In genomic region chr1:134426289-134426688, GRCm38 (mm10) we compare ENCODE assay signal across 19 mouse cellular contexts. TPM values are rescaled to one million over a fixed set of nuclear protein-coding genes. Genes with fewer than 3 reads are reported as not detected.
A peak's percentile ranks its signal among the peaks of the same experiment; 100 is the strongest.
DNase-seq lines count a peak whose midpoint lies in the region; ATAC-seq and TF ChIP-seq lines count a peak whose summit lies in the region.
"Had no signal": no experiment of that assay in that cellular context is flagged by ENCODE, and none has a peak within 500 bp of the region (broad histone marks: within the 10 kb centered on the region; RNA-seq: fewer than 3 reads in every experiment).

No protein-coding gene starts in this region.

- DNase-seq in stomach, postnatal 0 days (ENCODE audit: low spot score): no peak
- peak; percentile 82 for DNase-seq in liver, postnatal 0 days
- DNase-seq: cerebellum, postnatal 10 days; gastrocnemius, postnatal 25 days; kidney, postnatal 10 days; left cerebral cortex, postnatal 4 days had no signal

- no peak overlapping the region for H3K27ac ChIP-seq in stomach, embryonic 14.5 days (ENCODE audit: low read length)
- no peak overlapping the region for H3K27ac ChIP-seq in stomach, postnatal 0 days (replicated peaks)
- H3K27ac ChIP-seq in liver, postnatal 0 days (ENCODE audit: low read depth): peak overlapping the region; percentile 77
- no peak overlapping the region for H3K27ac ChIP-seq in forebrain, embryonic 15.5 days (replicated peaks)
- H3K27ac ChIP-seq: embryonic facial prominence, embryonic 13.5 days; midbrain, embryonic 13.5 days had no signal

- no peak overlapping the region for H3K4me2 ChIP-seq in stomach, embryonic 14.5 days (replicated peaks; ENCODE audit: low read depth, low read length)
- H3K4me2 ChIP-seq in stomach, postnatal 0 days (replicated peaks; ENCODE audit: low read depth): no peak overlapping the region
- peak overlapping the region; percentile 54 for H3K4me2 ChIP-seq in liver, postnatal 0 days (ENCODE audit: low read depth, low read length)
- no peak overlapping the region for H3K4me2 ChIP-seq in forebrain, embryonic 15.5 days (replicated peaks)
- H3K4me2 ChIP-seq: embryonic facial prominence, embryonic 13.5 days; midbrain, embryonic 13.5 days had no signal

- no peaks in the 10 kb centered on the region for H3K4me1 ChIP-seq in stomach, embryonic 14.5 days (ENCODE audit: control insufficient read depth, insufficient read depth, low read length)
- H3K4me1 ChIP-seq in stomach, postnatal 0 days (replicated peaks; ENCODE audit: control insufficient read depth, insufficient read depth): no peaks in the 10 kb centered on the region
- peaks cover 89% of the 10 kb centered on the region for H3K4me1 ChIP-seq in erythroblast, embryonic 14.5 days (ENCODE audit: control insufficient read depth)
- H3K4me1 ChIP-seq in liver, postnatal 0 days (ENCODE audit: insufficient read depth): peaks cover 30% of the 10 kb centered on the region
- no peaks in the 10 kb centered on the region for H3K4me1 ChIP-seq in forebrain, embryonic 15.5 days
- H3K4me1 ChIP-seq: embryonic facial prominence, embryonic 13.5 days had no signal

- 72% methylated on average over 5 of the region's 5 CpGs for WGBS in stomach, embryonic 14.5 days
- WGBS in stomach, postnatal 0 days: 72% methylated on average over 5 of the region's 5 CpGs
- WGBS in liver, postnatal 0 days (ENCODE audit: insufficient replicate concordance): 34% methylated on average over 5 of the region's 5 CpGs
- WGBS in forebrain, embryonic 15.5 days: 91% methylated on average over 5 of the region's 5 CpGs

- peaks cover 67% of the 10 kb centered on the region for H3K36me3 ChIP-seq in stomach, embryonic 14.5 days (ENCODE audit: control insufficient read depth, insufficient read depth, low read length)
- peaks cover 44% of the 10 kb centered on the region for H3K36me3 ChIP-seq in stomach, postnatal 0 days (ENCODE audit: control insufficient read depth, insufficient read depth, low read length)
- peaks cover 99% of the 10 kb centered on the region for H3K36me3 ChIP-seq in erythroblast, embryonic 14.5 days (ENCODE audit: control insufficient read depth)
- H3K36me3 ChIP-seq in liver, postnatal 0 days (replicated peaks; ENCODE audit: insufficient read depth, low read length): peaks cover 80% of the 10 kb centered on the region
- H3K36me3 ChIP-seq in forebrain, embryonic 15.5 days: peaks cover 82% of the 10 kb centered on the region

- ATAC-seq in stomach, embryonic 14.5 days (ENCODE audit: insufficient number of reproducible peaks, insufficient read depth, low FRiP score, low read depth): peak; percentile 90; the same call in 1 of the 2 replicates
- no peak for ATAC-seq in stomach, postnatal 0 days (ENCODE audit: low FRiP score, low TSS enrichment)
- peak; percentile 100 for ATAC-seq in liver, postnatal 0 days
- no peak for ATAC-seq in forebrain, embryonic 15.5 days (replicated peaks)
- no peak for ATAC-seq in cerebellum, adult (ENCODE audit: insufficient number of reproducible peaks, low FRiP score, low TSS enrichment)
- ATAC-seq in frontal cortex, adult (ENCODE audit: low TSS enrichment): no peak
- ATAC-seq: forebrain, embryonic 14.5 days; lung, postnatal 0 days; midbrain, embryonic 13.5 days had no signal

- no peak for TF ChIP-seq EP300 in stomach, postnatal 0 days (optimal IDR thresholded peaks at IDR 0.05)
- TF ChIP-seq EP300 in liver, postnatal 0 days (IDR thresholded peaks at IDR 0.05; ENCODE audit: low read depth): peak; percentile 99

- H3K27me3 ChIP-seq in stomach, embryonic 14.5 days (ENCODE audit: control insufficient read depth, insufficient read depth, low read length): no peaks in the 10 kb centered on the region
- no peaks in the 10 kb centered on the region for H3K27me3 ChIP-seq in stomach, postnatal 0 days (ENCODE audit: control insufficient read depth, insufficient read depth, low read length)
- no peaks in the 10 kb centered on the region for H3K27me3 ChIP-seq in erythroblast, embryonic 14.5 days (ENCODE audit: control insufficient read depth)
- H3K27me3 ChIP-seq in liver, postnatal 0 days (ENCODE audit: insufficient read depth, low read length): no peaks in the 10 kb centered on the region
- no peaks in the 10 kb centered on the region for H3K27me3 ChIP-seq in forebrain, embryonic 15.5 days
- H3K27me3 ChIP-seq: CH12.LX; embryonic facial prominence, embryonic 13.5 days; midbrain, embryonic 13.5 days had no signal

- H3K9ac ChIP-seq in stomach, embryonic 14.5 days (replicated peaks; ENCODE audit: low read depth, low read length): no peak overlapping the region
- H3K9ac ChIP-seq in stomach, postnatal 0 days (ENCODE audit: low read length): no peak overlapping the region
- H3K9ac ChIP-seq in liver, postnatal 0 days (replicated peaks): 0 out of 2 replicates have a peak overlapping the region, but pooled peaks have one; percentile 35
- no peak overlapping the region for H3K9ac ChIP-seq in forebrain, embryonic 15.5 days (replicated peaks)
- H3K9ac ChIP-seq: embryonic facial prominence, embryonic 13.5 days; midbrain, embryonic 13.5 days had no signal

- H3K9me3 ChIP-seq in stomach, embryonic 14.5 days (ENCODE audit: control insufficient read depth, low read depth, low read length): no peaks in the 10 kb centered on the region
- H3K9me3 ChIP-seq in stomach, postnatal 0 days (ENCODE audit: control insufficient read depth, low read length): no peaks in the 10 kb centered on the region
- H3K9me3 ChIP-seq in erythroblast, embryonic 14.5 days (ENCODE audit: control insufficient read depth, low read length): peaks cover 2% of the 10 kb centered on the region; the same call in 1 of the 2 replicates
- H3K9me3 ChIP-seq in liver, postnatal 0 days (ENCODE audit: low read length): no peaks in the 10 kb centered on the region
- H3K9me3 ChIP-seq in forebrain, embryonic 15.5 days: no peaks in the 10 kb centered on the region
- H3K9me3 ChIP-seq: embryonic facial prominence, embryonic 13.5 days; midbrain, embryonic 13.5 days had no signal

- no peak overlapping the region for H3K4me3 ChIP-seq in stomach, embryonic 14.5 days (ENCODE audit: low read depth, low read length)
- H3K4me3 ChIP-seq in stomach, postnatal 0 days (ENCODE audit: low read depth, low read length): no peak overlapping the region
- H3K4me3 ChIP-seq in erythroblast, embryonic 14.5 days (replicated peaks): peak overlapping the region; percentile 42
- no peak overlapping the region for H3K4me3 ChIP-seq in liver, postnatal 0 days (ENCODE audit: low read depth, low read length)
- no peak overlapping the region for H3K4me3 ChIP-seq in forebrain, embryonic 15.5 days
- H3K4me3 ChIP-seq: embryonic facial prominence, embryonic 13.5 days; midbrain, embryonic 13.5 days had no signal

- no peak for TF ChIP-seq CTCF in stomach, postnatal 0 days (IDR thresholded peaks at IDR 0.05; ENCODE audit: low read depth)
- TF ChIP-seq CTCF in liver, postnatal 0 days (IDR thresholded peaks at IDR 0.05; ENCODE audit: low read depth): peak; percentile 16; the same call in 1 of the 2 replicates

RNA-seq across cellular contexts. Expression of gene Adipor1, which starts 11.1 kb away (rescaled TPM):
- polyA plus RNA-seq in stomach, embryonic 14.5 days (2014; fragmentation: Nextera tagmentation; extraction: Ambion mirVana): 85.5 and 91.3 TPM in 2 replicates
- polyA plus RNA-seq in stomach, postnatal 0 days (2015; fragmentation: Nextera tagmentation; extraction: Ambion mirVana): 84.4 and 90.2 TPM in 2 replicates
- polyA plus RNA-seq in erythroblast, embryonic 14.5 days (2012): 58.2 and 72.8 TPM in 2 replicates
- 93.5 and 98.9 TPM in 2 replicates for polyA plus RNA-seq in liver, postnatal 0 days (2015; fragmentation: Nextera tagmentation; extraction: Ambion mirVana)
- polyA plus RNA-seq in forebrain, embryonic 15.5 days (2015; fragmentation: Nextera tagmentation; extraction: Ambion mirVana): 62.6 and 63.4 TPM in 2 replicates

RNA-seq across cellular contexts. Expression of gene Cyb5r1, which starts 20.9 kb away (rescaled TPM):
- polyA plus RNA-seq in stomach, embryonic 14.5 days (2014; fragmentation: Nextera tagmentation; extraction: Ambion mirVana): 39.3 and 39.9 TPM in 2 replicates
- polyA plus RNA-seq in stomach, postnatal 0 days (2015; fragmentation: Nextera tagmentation; extraction: Ambion mirVana): 14.2 and 14.3 TPM in 2 replicates
- 3.2 and 3.7 TPM in 2 replicates for polyA plus RNA-seq in erythroblast, embryonic 14.5 days (2012)
- polyA plus RNA-seq in liver, postnatal 0 days (2015; fragmentation: Nextera tagmentation; extraction: Ambion mirVana): 7.7 and 8.2 TPM in 2 replicates
- 19.4 and 21.7 TPM in 2 replicates for polyA plus RNA-seq in forebrain, embryonic 15.5 days (2015; fragmentation: Nextera tagmentation; extraction: Ambion mirVana)

RNA-seq across cellular contexts. Expression of gene Klhl12, which starts 29.0 kb away (rescaled TPM):
- polyA plus RNA-seq in stomach, embryonic 14.5 days (2014; fragmentation: Nextera tagmentation; extraction: Ambion mirVana): 20.3 and 23.1 TPM in 2 replicates
- polyA plus RNA-seq in stomach, postnatal 0 days (2015; fragmentation: Nextera tagmentation; extraction: Ambion mirVana): 10.0 and 10.6 TPM in 2 replicates
- 0.63 and 1.1 TPM in 2 replicates for polyA plus RNA-seq in erythroblast, embryonic 14.5 days (2012)
- polyA plus RNA-seq in liver, postnatal 0 days (2015; fragmentation: Nextera tagmentation; extraction: Ambion mirVana): 12.3 and 13.2 TPM in 2 replicates
- 39.7 and 40.1 TPM in 2 replicates for polyA plus RNA-seq in forebrain, embryonic 15.5 days (2015; fragmentation: Nextera tagmentation; extraction: Ambion mirVana)

RNA-seq across cellular contexts. Expression of gene 4933406M09Rik, which starts 40.5 kb away (rescaled TPM):
- not detected in 2 replicates for polyA plus RNA-seq in stomach, embryonic 14.5 days (2014; fragmentation: Nextera tagmentation; extraction: Ambion mirVana)
- polyA plus RNA-seq in stomach, postnatal 0 days (2015; fragmentation: Nextera tagmentation; extraction: Ambion mirVana): not detected in 2 replicates
- 0.02 TPM in 1 of 2 replicates, not detected in the other for polyA plus RNA-seq in erythroblast, embryonic 14.5 days (2012)
- polyA plus RNA-seq in liver, postnatal 0 days (2015; fragmentation: Nextera tagmentation; extraction: Ambion mirVana): not detected in 2 replicates
- not detected in 2 replicates for polyA plus RNA-seq in forebrain, embryonic 15.5 days (2015; fragmentation: Nextera tagmentation; extraction: Ambion mirVana)
- polyA plus RNA-seq: embryonic facial prominence, embryonic 13.5 days; forebrain, embryonic 14.5 days; heart, postnatal 0 days; midbrain, embryonic 13.5 days; neural tube, embryonic 11.5 days; spleen, adult 2 months had no signal

Comparison
In these comparisons a context has a peak if more than half of its experiments do, and no peak if none do; other contexts are left out.
1. ATAC-seq: peak in stomach, embryonic 14.5 days (single experiment) and liver, postnatal 0 days (single experiment); none in stomach, postnatal 0 days (single experiment), forebrain, embryonic 15.5 days (single experiment), cerebellum, adult (single experiment) and frontal cortex, adult (single experiment).